Comparison of ENCODE assay signal across 8 mouse cellular contexts in the genomic region with DNA sequence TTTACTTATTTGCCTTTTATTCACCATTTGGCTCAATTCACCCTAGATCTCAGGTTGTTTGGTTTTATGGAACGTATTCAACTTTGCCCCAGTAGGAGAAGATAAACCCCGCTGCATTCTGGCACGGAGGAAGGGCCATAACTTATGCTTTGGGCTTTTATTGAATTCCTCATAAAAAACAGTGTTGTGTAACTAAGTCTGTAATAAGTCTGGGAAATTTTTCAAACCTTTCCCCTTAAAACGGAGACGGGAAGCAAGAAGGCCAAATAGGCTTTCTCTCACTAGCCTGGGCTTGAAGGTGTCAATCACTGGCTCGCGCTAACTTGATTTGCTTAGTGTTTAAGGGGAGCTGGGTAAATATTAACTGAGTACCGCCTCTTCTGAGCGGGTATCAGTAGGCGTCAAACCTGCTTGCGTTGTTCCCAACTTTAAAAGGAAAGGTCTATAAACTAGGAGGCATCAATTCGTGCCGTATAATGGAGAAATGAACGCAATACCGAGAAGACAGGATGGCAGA. TPM values are rescaled to one million over a fixed set of nuclear protein-coding genes. Genes with fewer than 3 reads are reported as not detected.
DNase-seq lines count a peak whose midpoint lies in the region; ATAC-seq and TF ChIP-seq lines count a peak whose summit lies in the region.

No protein-coding gene starts in this region.

- H3K9ac ChIP-seq in heart, embryonic 15.5 days, result no peak overlapping the region
- H3K9ac ChIP-seq in limb, embryonic 14.5 days (ENCODE audit: low read depth, low read length, severe bottlenecking), result no peak overlapping the region

- DNase-seq in heart, postnatal 14 days, result no peak
- peak; percentile 38 for DNase-seq in urinary bladder, postnatal 14 days (ENCODE audit: low spot score)
- DNase-seq in urinary bladder, postnatal 10 days (ENCODE audit: low spot score), result no peak
- no peak for DNase-seq in limb, embryonic 14.5 days (ENCODE audit: low spot score)
- peak; percentile 38 for DNase-seq in yolk sac, embryonic 10.5 days (ENCODE audit: low spot score)

- no peak overlapping the region for H3K27ac ChIP-seq in heart, embryonic 15.5 days
- no peak overlapping the region for H3K27ac ChIP-seq in limb, embryonic 14.5 days (replicated peaks; ENCODE audit: low read depth, low read length)

- no peak for TF ChIP-seq POLR2A in limb, embryonic 14.5 days (IDR thresholded peaks at IDR 0.05; ENCODE audit: borderline replicate concordance, extremely low read depth, insufficient read depth, insufficient read length)

- no peaks in the 10 kb centered on the region for H3K27me3 ChIP-seq in heart, embryonic 15.5 days
- H3K27me3 ChIP-seq in limb, embryonic 14.5 days (ENCODE audit: control insufficient read depth, insufficient read depth, low read length), result no peaks in the 10 kb centered on the region

- H3K9me3 ChIP-seq in heart, embryonic 15.5 days (replicated peaks), result no peaks in the 10 kb centered on the region
- H3K9me3 ChIP-seq in limb, embryonic 14.5 days (ENCODE audit: control insufficient read depth, low read length), result peaks cover 6% of the 10 kb centered on the region; the same call in 1 of the 2 replicates

- peak overlapping the region; percentile 15; the same call in 1 of the 2 replicates for H3K4me3 ChIP-seq in heart, embryonic 15.5 days
- no peak overlapping the region for H3K4me3 ChIP-seq in limb, embryonic 14.5 days (replicated peaks; ENCODE audit: low read length)

- no peaks in the 10 kb centered on the region; the same call in 1 of the 2 replicates for H3K4me1 ChIP-seq in heart, embryonic 15.5 days (replicated peaks)
- peaks cover 9% of the 10 kb centered on the region for H3K4me1 ChIP-seq in limb, embryonic 14.5 days (ENCODE audit: control insufficient read depth, insufficient read depth, low read length)

- H3K36me3 ChIP-seq in heart, embryonic 15.5 days, result no peaks in the 10 kb centered on the region
- no peaks in the 10 kb centered on the region for H3K36me3 ChIP-seq in limb, embryonic 14.5 days (ENCODE audit: control insufficient read depth, insufficient read depth, low read length)

- ATAC-seq in heart, embryonic 15.5 days (replicated peaks; ENCODE audit: insufficient number of reproducible peaks, insufficient read depth, low FRiP score, low read depth), result no peak
- peak; percentile 65 for ATAC-seq in limb, embryonic 14.5 days (ENCODE audit: low FRiP score, low read depth)
- no peak for ATAC-seq in inflammation-experienced regulatory T-cells, adult 6 months
- no peak for ATAC-seq in granulocyte monocyte progenitor cell, adult 5-6 weeks (replicated peaks; ENCODE audit: poor library complexity, severe bottlenecking)

- 40% methylated on average over 15 of the region's 15 CpGs for WGBS in heart, embryonic 15.5 days
- WGBS in limb, embryonic 14.5 days, result 22% methylated on average over 15 of the region's 15 CpGs

- H3K4me2 ChIP-seq in heart, embryonic 15.5 days, result peak overlapping the region; percentile 43
- peak overlapping the region; percentile 22 for H3K4me2 ChIP-seq in limb, embryonic 14.5 days (replicated peaks; ENCODE audit: low read depth, low read length, severe bottlenecking)

- intact Hi-C loops in heart, postnatal 14 days (cut with DNase I), result loop anchor here (5.0 to 10.0 kb wide), 3 partner anchors 317 to 857 kb away; no protein-coding TSS in a partner anchor

RNA-seq across cellular contexts. Expression of a gene that starts 31.2 kb away (rescaled TPM):
- 290 and 334 TPM in 2 replicates for polyA plus RNA-seq in heart, embryonic 15.5 days (2015; fragmentation: Nextera tagmentation; extraction: Ambion mirVana)
- 10 to 100 TPM; 10.4 to 16.0 TPM for total RNA-seq in heart, postnatal 14 days (2021)
- 339 and 379 TPM in 2 replicates for polyA plus RNA-seq in limb, embryonic 14.5 days (2012; rRNA removed)
- 408 and 419 TPM in 2 replicates for polyA plus RNA-seq in limb, embryonic 14.5 days (2014; fragmentation: Nextera tagmentation; extraction: Ambion mirVana)
- 100 to 1,000 TPM in 1 of 3 experiments, 10 to 100 TPM in 2; 10.6 to 131 (median 15.8) TPM for polyA plus RNA-seq in inflammation-experienced regulatory T-cells, adult 6 months (2017; shearing (Covaris generic))
- total RNA-seq in granulocyte monocyte progenitor cell, adult 5-6 weeks (2014; fragmentation: Nextera tagmentation), result 82.5 and 104 TPM in 2 replicates
- 302 and 371 TPM in 2 replicates for total RNA-seq in granulocyte monocyte progenitor cell, adult 5-6 weeks (2017)

Comparison
In these comparisons a context has a peak if more than half of its experiments do, and no peak if none do; other contexts are left out.
1. DNase-seq: peak in urinary bladder, postnatal 14 days (single experiment) and yolk sac, embryonic 10.5 days (single experiment); none in heart, postnatal 14 days (0 of 2), urinary bladder, postnatal 10 days (single experiment) and limb, embryonic 14.5 days (single experiment).